Mouse (Mus musculus): ENCODE measurements at regions not wholly inside any gene's neighbourhood (a gene's known extent, or its start where the extent isn't known, plus 50 kb on each side); places are given as distances from the start of the nearest gene placed in this dataset.
A peak's percentile ranks its signal among the peaks of the same experiment; 100 is the strongest.

DNA sequence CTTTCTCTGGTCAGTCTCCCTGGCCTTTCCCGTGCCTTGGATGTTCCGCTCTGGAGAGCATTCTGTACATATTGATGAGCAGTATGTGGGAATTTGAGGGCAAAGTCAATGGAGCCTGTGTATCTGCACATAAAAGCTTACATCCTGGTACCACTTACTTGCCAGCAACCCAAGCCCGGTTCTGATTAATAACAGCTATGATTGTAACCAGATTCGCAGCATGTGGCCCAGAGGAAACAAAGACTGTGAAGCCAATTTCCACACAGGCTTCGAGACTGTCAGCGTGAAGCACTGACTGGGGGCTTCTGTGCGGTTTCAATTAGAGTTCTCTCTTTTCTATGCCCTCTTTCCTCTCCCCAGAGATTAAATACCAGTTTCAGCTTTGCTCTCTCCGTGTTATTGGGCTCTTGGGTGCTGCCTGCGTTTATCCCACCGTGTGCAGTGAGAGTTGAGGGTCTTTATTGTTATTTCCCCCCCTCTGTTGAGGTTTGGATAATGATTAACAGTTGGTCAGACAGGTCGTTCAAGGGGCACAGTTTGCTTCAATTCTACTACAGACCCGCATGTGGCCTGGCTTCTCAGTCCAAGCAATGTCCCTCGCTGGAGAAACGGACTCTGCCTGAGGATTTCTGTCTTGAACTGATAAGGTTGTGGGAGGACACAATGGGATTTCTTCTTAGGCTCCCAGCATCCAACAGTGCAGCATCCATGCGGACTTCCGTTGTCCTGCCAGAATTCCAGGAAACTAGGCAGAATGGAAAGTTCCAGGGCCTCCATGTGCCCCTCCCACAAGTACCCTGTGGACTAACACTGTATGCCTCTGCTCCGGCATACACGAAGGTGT, 229.6 kb downstream of the Hace1 start:
- Histone ChIP-seq H3K4me1 (peaks cover 17% of the 10 kb centered on the region), H3K9me3 (no peaks in the 10 kb centered on the region), H3K36me3 (no peaks in the 10 kb centered on the region), H3K27me3 (peaks cover 5% of the 10 kb centered on the region; the same call in 1 of the 2 replicates), H3K4me3 (0 out of 2 replicates have a peak overlapping the region, but pooled peaks have one; percentile 3), H3K27ac (no peak overlapping the region), H3K4me2 (peak overlapping the region; percentile 48), H3K9ac (no peak overlapping the region)
- ATAC-seq (ENCODE audit: insufficient number of reproducible peaks, insufficient read depth, low FRiP score, low TSS enrichment, low read depth) = 0 out of 2 replicates have a peak, but pooled peaks have one; percentile 48
- 17% methylated on average over 18 of the region's 18 CpGs for WGBS

DNA sequence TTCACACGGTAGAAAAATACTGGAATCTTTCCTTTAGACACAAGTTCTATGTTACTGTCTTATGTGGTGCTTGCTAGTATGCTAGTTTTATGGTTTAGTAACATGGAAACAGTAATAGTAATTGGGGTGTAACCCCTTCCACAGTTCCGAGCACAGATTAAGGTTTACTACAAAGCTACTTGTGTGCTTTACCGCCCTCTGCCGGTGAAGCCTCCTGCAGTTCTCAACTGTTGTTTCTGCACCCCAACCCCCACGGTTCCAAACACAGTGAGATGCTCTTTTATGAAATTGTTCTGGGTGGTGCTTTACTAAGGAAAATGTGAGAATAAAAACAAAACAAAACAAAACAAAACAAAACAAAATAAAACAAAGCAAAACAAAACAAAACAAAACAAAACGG, 234.3 kb downstream of the Hace1 start:
- Histone ChIP-seq H3K4me2 (no peak overlapping the region), H3K4me1 (peaks cover 20% of the 10 kb centered on the region), H3K27me3 (peaks cover 14% of the 10 kb centered on the region), H3K9me3 (no peaks in the 10 kb centered on the region), H3K27ac (no peak overlapping the region), H3K36me3 (no peaks in the 10 kb centered on the region), H3K9ac (no peak overlapping the region), H3K4me3 (no peak overlapping the region)
- WGBS = 51% methylated on average over 6 of the region's 6 CpGs
- ATAC-seq (ENCODE audit: insufficient number of reproducible peaks, insufficient read depth, low FRiP score, low TSS enrichment, low read depth) = no peak

DNA sequence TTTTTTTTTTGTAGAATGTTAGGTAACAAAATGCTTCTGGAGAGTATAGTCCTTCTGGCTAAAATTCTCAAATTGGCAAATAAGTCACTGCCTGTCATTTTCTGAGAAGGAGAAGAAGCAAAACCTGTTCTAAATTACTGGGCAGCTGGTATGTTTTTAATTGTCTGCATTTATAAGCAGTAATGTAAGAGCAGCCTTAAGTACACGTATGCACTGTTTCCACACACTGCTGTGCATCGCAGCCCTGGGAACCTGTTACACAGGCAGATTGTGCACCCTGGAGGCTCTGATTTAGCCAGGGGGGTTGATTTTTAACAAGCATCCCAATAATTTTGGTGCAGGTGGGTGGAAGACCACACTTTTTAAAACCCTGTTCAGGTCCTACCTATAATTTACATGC, 236.2 kb downstream of the Hace1 start:
- H3K27me3 ChIP-seq = peaks cover 14% of the 10 kb centered on the region
- H3K4me1 ChIP-seq = peaks cover 11% of the 10 kb centered on the region
- H3K4me2 ChIP-seq = no peak overlapping the region
- ATAC-seq (ENCODE audit: insufficient number of reproducible peaks, insufficient read depth, low FRiP score, low TSS enrichment, low read depth) = no peak
- H3K4me3 ChIP-seq = no peak overlapping the region
- H3K27ac ChIP-seq = no peak overlapping the region
- no peaks in the 10 kb centered on the region for H3K9me3 ChIP-seq
- 7% methylated on average over 2 of the region's 2 CpGs for WGBS
- H3K9ac ChIP-seq = no peak overlapping the region
- H3K36me3 ChIP-seq = no peaks in the 10 kb centered on the region

DNA sequence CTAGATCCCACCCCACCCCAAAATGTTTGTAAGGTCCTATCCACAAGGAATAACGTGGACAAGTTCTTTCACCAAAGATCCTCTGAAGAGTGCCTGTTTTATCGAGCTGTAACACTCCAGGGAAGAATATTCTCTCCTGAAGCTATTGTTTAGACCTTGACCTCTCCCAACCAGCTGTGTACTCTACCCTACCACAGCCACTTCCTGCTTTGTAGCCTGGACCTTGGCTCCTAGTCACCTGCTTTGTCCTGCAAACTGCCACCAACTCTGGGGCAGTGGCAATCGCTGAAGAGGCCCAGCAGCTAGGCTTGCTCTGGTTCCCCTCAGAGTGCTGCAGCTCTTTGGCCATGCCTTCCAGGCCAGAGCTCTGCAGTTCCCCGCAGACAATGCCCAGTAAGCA, 239.1 kb downstream of the Hace1 start:
- H3K27me3 ChIP-seq = peaks cover 9% of the 10 kb centered on the region
- WGBS = 92% methylated on average over 4 of the region's 4 CpGs
- H3K36me3 ChIP-seq = no peaks in the 10 kb centered on the region

DNA sequence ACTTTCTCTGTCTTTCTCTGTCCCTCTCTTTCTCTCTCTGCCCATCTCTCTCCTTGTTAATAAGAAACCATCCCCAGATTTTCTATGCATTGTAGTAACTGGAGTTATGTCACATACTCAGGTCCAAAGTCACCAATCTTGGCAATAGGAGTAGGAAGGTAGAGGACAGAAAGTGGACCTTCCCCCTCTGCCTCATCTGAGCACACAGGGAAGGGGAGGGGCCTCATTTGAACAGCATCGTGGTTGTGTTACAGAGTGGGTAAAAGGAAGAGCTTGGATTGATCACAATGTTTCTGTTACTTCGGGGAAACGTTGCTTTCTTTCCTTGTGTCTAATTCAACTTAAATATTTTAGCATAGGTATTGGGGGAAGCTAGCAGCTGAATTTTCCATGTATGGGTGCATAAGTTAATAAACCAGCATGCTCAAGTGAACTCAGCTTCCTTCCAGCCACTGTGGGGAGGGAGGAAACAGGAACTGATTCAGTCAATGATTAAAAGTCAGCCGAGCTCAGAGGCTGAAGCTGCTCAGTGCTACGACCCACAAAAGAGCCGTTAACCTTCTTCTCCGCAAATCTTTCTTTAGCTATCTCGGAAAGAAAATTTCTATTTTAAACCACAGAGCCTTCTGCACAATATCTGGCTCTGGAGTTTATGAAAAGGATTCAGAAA, 243.5 kb downstream of the Hace1 start:
- Histone ChIP-seq H3K4me2 (no peak overlapping the region), H3K27me3 (no peaks in the 10 kb centered on the region; the same call in 1 of the 2 replicates), H3K4me3 (no peak overlapping the region), H3K9ac (no peak overlapping the region), H3K36me3 (no peaks in the 10 kb centered on the region), H3K9me3 (no peaks in the 10 kb centered on the region), H3K4me1 (peaks cover 5% of the 10 kb centered on the region; the same call in 1 of the 2 replicates), H3K27ac (no peak overlapping the region)
- no peak for ATAC-seq (ENCODE audit: insufficient number of reproducible peaks, insufficient read depth, low FRiP score, low TSS enrichment, low read depth)
- 51% methylated on average over 8 of the region's 8 CpGs for WGBS

More for the DNA sequence above, 239.1 kb downstream of the Hace1 start:
- Histone ChIP-seq H3K4me1 (peaks cover 17% of the 10 kb centered on the region), H3K4me2 (no peak overlapping the region), H3K4me3 (no peak overlapping the region), H3K9ac (no peak overlapping the region), H3K27ac (no peak overlapping the region), H3K9me3 (no peaks in the 10 kb centered on the region)
- ATAC-seq (ENCODE audit: insufficient number of reproducible peaks, insufficient read depth, low FRiP score, low TSS enrichment, low read depth) = no peak

DNA sequence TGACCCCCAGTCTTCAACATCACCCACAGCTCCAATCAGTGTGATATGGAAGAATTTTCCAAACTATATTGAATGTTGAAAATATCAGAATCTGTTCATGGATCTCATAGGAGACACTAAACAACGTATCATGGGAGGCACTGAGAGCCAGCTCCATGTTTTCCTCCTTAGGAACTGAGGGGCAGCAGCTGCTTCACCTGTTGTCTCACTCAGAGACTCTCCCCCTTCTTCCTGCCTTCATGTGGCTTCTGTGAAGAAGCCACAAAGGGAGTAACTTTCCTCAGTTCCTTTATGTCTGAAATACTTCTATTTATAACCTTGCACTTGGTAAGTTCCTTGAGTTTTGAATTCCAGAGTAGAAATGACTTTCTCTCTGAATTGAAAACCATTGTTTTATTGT, 244.6 kb downstream of the Hace1 start:
- 83% methylated on average over 1 of the region's 1 CpGs for WGBS

DNA sequence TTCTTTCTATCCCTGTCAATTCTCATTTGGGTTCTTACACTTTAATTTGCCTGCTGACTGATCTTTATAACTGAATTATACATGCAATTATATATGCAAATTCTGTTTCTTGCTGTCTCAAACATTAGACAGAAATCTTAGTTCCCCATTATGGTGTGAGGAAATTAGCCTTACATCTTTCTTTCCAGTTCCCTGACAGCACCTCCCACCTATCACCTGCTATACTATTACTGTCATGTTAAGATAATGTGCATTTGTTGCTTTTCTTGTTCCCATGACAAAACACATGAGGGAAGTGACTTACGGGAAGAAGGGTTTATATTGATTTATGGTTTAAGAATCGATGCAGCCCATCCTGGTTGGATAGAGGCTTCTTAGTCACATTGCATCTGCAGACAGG, 246.0 kb downstream of the Hace1 start:
- no peak overlapping the region for H3K4me2 ChIP-seq
- H3K9me3 ChIP-seq = no peaks in the 10 kb centered on the region
- 90% methylated on average over 2 of the region's 2 CpGs for WGBS

More for the DNA sequence above, 244.6 kb downstream of the Hace1 start:
- H3K4me1 ChIP-seq = peaks cover 5% of the 10 kb centered on the region; the same call in 1 of the 2 replicates
- H3K27ac ChIP-seq = no peak overlapping the region
- no peaks in the 10 kb centered on the region for H3K36me3 ChIP-seq
- H3K4me3 ChIP-seq = no peak overlapping the region
- no peak overlapping the region for H3K9ac ChIP-seq
- no peak overlapping the region for H3K4me2 ChIP-seq
- ATAC-seq (ENCODE audit: insufficient number of reproducible peaks, insufficient read depth, low FRiP score, low TSS enrichment, low read depth) = no peak
- H3K9me3 ChIP-seq = no peaks in the 10 kb centered on the region
- H3K27me3 ChIP-seq = no peaks in the 10 kb centered on the region

DNA sequence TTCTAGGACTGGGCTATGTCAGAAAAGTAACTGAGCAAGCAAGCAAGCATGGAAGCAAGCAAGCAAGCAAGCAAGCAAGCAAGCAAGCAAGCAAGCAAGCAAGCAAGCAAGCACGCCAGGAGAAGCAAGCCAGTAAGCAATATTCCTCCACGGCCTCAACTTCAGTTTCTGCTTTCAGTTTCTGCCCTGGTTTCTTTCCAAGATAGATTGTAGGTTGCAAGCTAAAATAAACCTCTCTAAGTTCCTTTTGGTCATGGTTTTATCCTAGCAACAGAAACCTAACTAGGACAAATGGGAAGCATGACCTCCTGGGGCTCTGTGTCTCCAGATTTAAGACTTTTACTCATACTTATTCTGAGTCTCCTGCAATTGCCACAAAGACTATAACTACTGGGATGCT, 271.0 kb downstream of the Hace1 start:
- Histone ChIP-seq H3K9ac (no peak overlapping the region), H3K27ac (no peak overlapping the region), H3K4me2 (no peak overlapping the region), H3K9me3 (no peaks in the 10 kb centered on the region), H3K4me3 (no peak overlapping the region), H3K4me1 (no peaks in the 10 kb centered on the region), H3K36me3 (no peaks in the 10 kb centered on the region), H3K27me3 (no peaks in the 10 kb centered on the region)
- no peak for ATAC-seq (ENCODE audit: insufficient number of reproducible peaks, insufficient read depth, low FRiP score, low TSS enrichment, low read depth)
- WGBS = 83% methylated on average over 2 of the region's 2 CpGs

More for the DNA sequence above, 246.0 kb downstream of the Hace1 start:
- Histone ChIP-seq H3K9ac (no peak overlapping the region), H3K4me1 (peaks cover 5% of the 10 kb centered on the region; the same call in 1 of the 2 replicates), H3K4me3 (no peak overlapping the region), H3K27ac (no peak overlapping the region), H3K36me3 (no peaks in the 10 kb centered on the region), H3K27me3 (no peaks in the 10 kb centered on the region)
- ATAC-seq (ENCODE audit: insufficient number of reproducible peaks, insufficient read depth, low FRiP score, low TSS enrichment, low read depth) = no peak

DNA sequence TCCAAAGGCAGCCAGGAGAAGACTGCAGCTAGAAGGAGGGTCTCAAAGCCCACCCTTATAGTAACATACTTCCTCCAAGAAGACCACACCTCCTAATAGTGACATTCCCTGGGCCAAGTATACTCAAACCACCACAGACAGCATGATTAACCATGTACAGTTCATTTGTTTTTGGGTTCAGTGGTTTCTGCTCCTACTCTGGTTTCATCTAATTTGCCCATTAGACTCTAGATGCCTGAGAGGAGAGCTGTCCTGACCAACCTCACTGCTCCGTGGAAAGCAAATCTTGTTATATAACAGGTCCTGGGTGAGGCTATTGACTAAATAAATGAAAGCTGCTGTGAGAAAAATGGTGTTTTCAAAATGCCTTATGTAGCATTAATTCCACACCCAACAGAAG, 272.2 kb downstream of the Hace1 start:
- Histone ChIP-seq H3K27me3 (no peaks in the 10 kb centered on the region), H3K4me3 (no peak overlapping the region), H3K27ac (no peak overlapping the region), H3K9me3 (no peaks in the 10 kb centered on the region), H3K4me2 (no peak overlapping the region), H3K4me1 (no peaks in the 10 kb centered on the region), H3K9ac (no peak overlapping the region), H3K36me3 (no peaks in the 10 kb centered on the region)
- no peak for ATAC-seq (ENCODE audit: insufficient number of reproducible peaks, insufficient read depth, low FRiP score, low TSS enrichment, low read depth)
- 40% methylated on average over 1 of the region's 1 CpGs for WGBS

DNA sequence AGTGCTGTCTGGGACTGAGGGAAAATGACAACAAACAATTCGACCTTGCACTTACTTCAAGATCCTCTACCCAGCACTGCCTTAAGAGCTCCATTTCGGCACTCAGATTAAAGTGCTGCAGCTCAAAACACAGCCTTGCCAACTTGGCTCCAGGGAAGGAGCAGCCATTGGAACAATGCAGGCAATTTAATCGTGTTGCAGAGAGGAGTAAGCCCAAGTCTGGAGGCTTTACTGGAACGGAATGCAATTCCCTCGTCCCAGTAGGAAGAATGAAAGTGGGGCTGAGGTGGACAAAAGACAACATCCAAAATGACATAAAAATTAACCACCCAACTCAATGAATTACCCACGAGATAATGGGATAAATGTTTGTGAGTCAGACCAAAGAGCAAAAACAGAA, 273.0 kb downstream of the Hace1 start:
- H3K4me3 ChIP-seq = no peak overlapping the region
- no peaks in the 10 kb centered on the region for H3K27me3 ChIP-seq
- 38% methylated on average over 6 of the region's 6 CpGs for WGBS
- no peak overlapping the region for H3K4me2 ChIP-seq
- H3K36me3 ChIP-seq = no peaks in the 10 kb centered on the region
- H3K9ac ChIP-seq = no peak overlapping the region
- H3K9me3 ChIP-seq = no peaks in the 10 kb centered on the region
- no peaks in the 10 kb centered on the region for H3K4me1 ChIP-seq
- no peak for ATAC-seq (ENCODE audit: insufficient number of reproducible peaks, insufficient read depth, low FRiP score, low TSS enrichment, low read depth)
- no peak overlapping the region for H3K27ac ChIP-seq

DNA sequence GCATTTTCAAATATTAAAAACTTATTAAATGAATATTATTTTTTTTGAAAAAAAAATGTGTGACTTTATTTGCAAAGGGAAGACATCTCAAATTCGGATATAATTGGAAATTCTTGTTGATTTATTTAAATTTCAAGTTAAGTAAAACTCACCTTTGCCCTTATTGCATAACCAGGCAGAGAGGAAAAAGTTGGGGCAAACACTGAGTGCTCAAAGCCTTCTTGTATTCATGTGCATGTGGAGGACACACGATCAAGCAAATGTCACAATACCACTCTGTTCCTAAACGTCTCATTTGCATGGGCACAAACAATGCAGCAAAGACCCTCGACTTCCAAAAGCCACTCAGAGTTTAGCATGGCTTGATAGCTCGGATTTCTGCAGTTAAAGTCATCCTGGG, 275.1 kb downstream of the Hace1 start:
- Histone ChIP-seq H3K27me3 (no peaks in the 10 kb centered on the region), H3K27ac (no peak overlapping the region), H3K9ac (no peak overlapping the region), H3K36me3 (no peaks in the 10 kb centered on the region), H3K9me3 (no peaks in the 10 kb centered on the region), H3K4me3 (no peak overlapping the region), H3K4me2 (no peak overlapping the region), H3K4me1 (no peaks in the 10 kb centered on the region)
- no peak for ATAC-seq (ENCODE audit: insufficient number of reproducible peaks, insufficient read depth, low FRiP score, low TSS enrichment, low read depth)
- WGBS = 52% methylated on average over 5 of the region's 5 CpGs

DNA sequence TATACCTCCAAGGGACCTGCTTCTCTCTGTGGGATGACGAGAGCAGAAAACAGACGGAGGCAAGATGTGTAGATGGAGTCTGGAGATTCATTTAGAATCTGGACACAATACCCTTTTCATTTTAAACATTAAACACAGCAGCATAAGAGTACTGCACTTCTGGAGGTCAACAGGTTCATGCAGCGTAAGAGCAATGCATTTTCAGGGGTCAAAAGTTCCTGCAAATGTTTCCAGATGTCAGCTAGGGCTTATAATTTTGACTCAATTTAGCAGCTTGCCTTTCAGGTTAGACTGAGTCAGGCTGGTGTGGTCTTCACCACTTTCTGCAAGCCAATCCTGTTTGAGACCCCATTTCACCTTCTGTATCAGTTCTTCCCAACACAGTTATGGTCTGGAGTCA, 277.9 kb downstream of the Hace1 start:
- no peak overlapping the region for H3K9ac ChIP-seq
- ATAC-seq (ENCODE audit: insufficient number of reproducible peaks, insufficient read depth, low FRiP score, low TSS enrichment, low read depth) = no peak
- no peaks in the 10 kb centered on the region for H3K9me3 ChIP-seq
- no peaks in the 10 kb centered on the region for H3K27me3 ChIP-seq
- H3K4me1 ChIP-seq = 0 out of 2 replicates have a peak, but pooled peaks cover 8% of the 10 kb centered on the region
- H3K36me3 ChIP-seq = no peaks in the 10 kb centered on the region
- no peak overlapping the region for H3K4me2 ChIP-seq
- no peak overlapping the region for H3K27ac ChIP-seq
- no peak overlapping the region for H3K4me3 ChIP-seq
- 33% methylated on average over 3 of the region's 3 CpGs for WGBS
